Mouse (Mus musculus) thymus, adult 2 months (tissue): ENCODE data around the gene Snrpb2. TPM values are rescaled to one million over a fixed set of nuclear protein-coding genes. Genes with fewer than 3 reads are reported as not detected.

ENCODE experiments used
- DNase-seq: peaks from one replicate; pipeline ENCODE4 v3.0.0; 2021
- H3K27ac ChIP-seq: fragments of 200-500 bp; 2 replicates; pipeline ENCODE4 v1.5.1; 2012; ENCODE audit warnings: low read length, control low read depth; ENCODE audit not compliant: control insufficient read depth, insufficient read depth
- H3K27me3 ChIP-seq: fragments of 200-500 bp; 2 replicates; pipeline ENCODE4 v1.6.1; 2012; ENCODE audit warnings: mild to moderate bottlenecking, low read length, moderate library complexity, mixed read lengths; ENCODE audit not compliant: control insufficient read depth, insufficient read depth
- H3K36me3 ChIP-seq: fragments of 200-500 bp; 2 replicates; pipeline ENCODE4 v1.6.1; 2012; ENCODE audit warnings: mild to moderate bottlenecking, low read length, moderate library complexity; ENCODE audit not compliant: control insufficient read depth, insufficient read depth
- H3K4me1 ChIP-seq: fragments of 200-500 bp; replicated peaks from 2 replicates; pipeline ENCODE4 v1.6.1; 2012; ENCODE audit warnings: low read length; ENCODE audit not compliant: control insufficient read depth, insufficient read depth
- H3K4me3 ChIP-seq: fragments of 200-500 bp; 2 replicates; pipeline ENCODE4 v1.5.1; 2012; ENCODE audit warnings: mild to moderate bottlenecking, low read length, control low read depth, moderate library complexity; ENCODE audit not compliant: control insufficient read depth, insufficient read depth
- CTCF ChIP-seq: fragments of 200-500 bp; IDR thresholded peaks from 2 replicates; pipeline ENCODE4 v1.5.1; 2012; ENCODE audit warnings: mild to moderate bottlenecking, control low read depth, low read length, moderate library complexity, borderline replicate concordance; ENCODE audit not compliant: control insufficient read depth, poor library complexity, insufficient read depth; ENCODE audit errors: extremely low read depth
- POLR2A ChIP-seq: fragments of 200-500 bp; IDR thresholded peaks from 2 replicates; pipeline ENCODE4 v1.6.1; 2012; ENCODE audit warnings: mild to moderate bottlenecking, low read length, control low read depth, moderate library complexity; ENCODE audit not compliant: control insufficient read depth, poor library complexity, insufficient read depth; ENCODE audit errors: extremely low read depth
- WGBS: fragments of 180-500 bp; shearing (Covaris S2); methylation state at CpG from one replicate; pipeline ENCODE4 v1.1.7; 2018; 5-methylcytosine and 5-hydroxymethylcytosine counted together
- polyA plus RNA-seq: library from polyadenylated mRNA; depleted of rRNA; stranded (reverse); fragments of >200 nt; gene quantifications from 2 replicates; pipeline ENCODE4 v1.2.3, GENCODE M21; 2012; rRNA removed

Gene Snrpb2
- polyA plus RNA-seq, 1 experiment = 7.5 TPM

- WGBS = 23% methylated on average over 6 of the region's 6 CpGs
- no peaks in the 10 kb centered on the region for H3K36me3 ChIP-seq
- no peak for DNase-seq
- H3K4me3 ChIP-seq = no peak overlapping the region
- no peak overlapping the region for H3K27ac ChIP-seq
- no peak for TF ChIP-seq CTCF
- no peak for TF ChIP-seq POLR2A
- no peaks in the 10 kb centered on the region for H3K4me1 ChIP-seq
- H3K27me3 ChIP-seq = no peaks in the 10 kb centered on the region
These were observed 30.9 kb downstream of the Snrpb2 start for GRCm38 (mm10) chr2:143093726-143094125.

- 77% methylated on average over 6 of the region's 6 CpGs for WGBS
- TF ChIP-seq POLR2A (no peak), CTCF (no peak)
- no peak for DNase-seq
- Histone ChIP-seq H3K36me3 (no peaks in the 10 kb centered on the region), H3K4me1 (no peaks in the 10 kb centered on the region), H3K27ac (no peak overlapping the region), H3K27me3 (no peaks in the 10 kb centered on the region), H3K4me3 (no peak overlapping the region)
These were observed 31.9 kb downstream of the Snrpb2 start for GRCm38 (mm10) chr2:143094761-143095160.

GRCm38 (mm10) chr2:143097170-143097569 is 34.3 kb downstream of the Snrpb2 start:
- TF ChIP-seq POLR2A = no peak
- TF ChIP-seq CTCF = no peak
- no peak overlapping the region for H3K4me3 ChIP-seq
- DNase-seq = no peak
- 82% methylated on average over 1 of the region's 1 CpGs for WGBS
- H3K36me3 ChIP-seq = no peaks in the 10 kb centered on the region
- H3K27ac ChIP-seq = no peak overlapping the region
- no peaks in the 10 kb centered on the region for H3K27me3 ChIP-seq
- no peaks in the 10 kb centered on the region for H3K4me1 ChIP-seq

- no peaks in the 10 kb centered on the region for H3K36me3 ChIP-seq
- no peak overlapping the region for H3K27ac ChIP-seq
- 92% methylated on average over 1 of the region's 1 CpGs for WGBS
- H3K27me3 ChIP-seq = no peaks in the 10 kb centered on the region
- H3K4me3 ChIP-seq = no peak overlapping the region
- TF ChIP-seq CTCF (no peak), POLR2A (no peak)
- no peak for DNase-seq
- H3K4me1 ChIP-seq = no peaks in the 10 kb centered on the region
These were observed 51.0 kb downstream of the Snrpb2 start for GRCm38 (mm10) chr2:143113859-143114258.

- TF ChIP-seq CTCF (no peak), POLR2A (no peak)
- Histone ChIP-seq H3K4me1 (no peaks in the 10 kb centered on the region), H3K27ac (no peak overlapping the region), H3K27me3 (no peaks in the 10 kb centered on the region), H3K36me3 (no peaks in the 10 kb centered on the region), H3K4me3 (no peak overlapping the region)
- 77% methylated on average over 4 of the region's 4 CpGs for WGBS
- no peak for DNase-seq
These were observed 51.9 kb downstream of the Snrpb2 start for GRCm38 (mm10) chr2:143114716-143115115.

- TF ChIP-seq CTCF (no peak), POLR2A (no peak)
- Histone ChIP-seq H3K27me3 (no peaks in the 10 kb centered on the region), H3K27ac (no peak overlapping the region), H3K4me3 (no peak overlapping the region), H3K4me1 (no peaks in the 10 kb centered on the region), H3K36me3 (no peaks in the 10 kb centered on the region)
- DNase-seq = no peak
- WGBS = 59% methylated on average over 3 of the region's 3 CpGs
These were observed 54.6 kb downstream of the Snrpb2 start for GRCm38 (mm10) chr2:143117453-143117852.

GRCm38 (mm10) chr2:143118221-143118620 is 55.4 kb downstream of the Snrpb2 start:
- 87% methylated on average over 7 of the region's 7 CpGs for WGBS
- H3K27me3 ChIP-seq = no peaks in the 10 kb centered on the region
- H3K4me3 ChIP-seq = no peak overlapping the region
- no peak for DNase-seq
- H3K27ac ChIP-seq = no peak overlapping the region
- H3K36me3 ChIP-seq = no peaks in the 10 kb centered on the region
- H3K4me1 ChIP-seq = no peaks in the 10 kb centered on the region
- no peak for TF ChIP-seq CTCF
- TF ChIP-seq POLR2A = no peak

Other genes with a start within 250 kb of the Snrpb2 start
- 8.6 and 9.5 TPM in 2 replicates for gene Kif16b, start 161.5 kb upstream of the Snrpb2 start, polyA plus RNA-seq
- gene Otor, start 15.4 kb downstream of the Snrpb2 start, polyA plus RNA-seq = not detected in 2 replicates